Mouse (Mus musculus) kidney, adult 2 months (tissue): ENCODE results near the gene Traf5. TPM values are rescaled to one million over a fixed set of nuclear protein-coding genes. Genes with fewer than 3 reads are reported as not detected.
A peak's percentile ranks its signal among the peaks of the same experiment; 100 is the strongest.

Experiments used
- DNase-seq: peaks from one replicate; pipeline ENCODE4 v3.0.0; 2021
- H3K27ac ChIP-seq: fragments of 200-500 bp; 2 replicates; pipeline ENCODE4 v1.5.1; 2012; ENCODE audit warnings: low read depth, low read length, control low read depth, inconsistent platforms; ENCODE audit not compliant: insufficient read depth
- H3K27me3 ChIP-seq: fragments of 200-500 bp; replicated peaks from 2 replicates; pipeline ENCODE4 v1.6.1; 2012; ENCODE audit warnings: mild to moderate bottlenecking, moderate library complexity, low read length, inconsistent platforms; ENCODE audit not compliant: control insufficient read depth, insufficient read depth
- H3K36me3 ChIP-seq: fragments of 200-500 bp; 2 replicates; pipeline ENCODE4 v1.6.1; 2012; ENCODE audit warnings: mild to moderate bottlenecking, moderate library complexity, low read length, inconsistent platforms; ENCODE audit not compliant: control insufficient read depth, insufficient read depth
- H3K4me1 ChIP-seq: fragments of 200-500 bp; 2 replicates; pipeline ENCODE4 v1.6.1; 2011; ENCODE audit warnings: low read length; ENCODE audit not compliant: control insufficient read depth, insufficient read depth
- H3K4me3 ChIP-seq: fragments of 200-500 bp; 2 replicates; pipeline ENCODE4 v1.5.1; 2011; ENCODE audit warnings: mild to moderate bottlenecking, low read depth, low read length, control low read depth; ENCODE audit not compliant: insufficient read depth
- CTCF ChIP-seq: fragments of 200-500 bp; conservative IDR thresholded peaks from 2 replicates; pipeline ENCODE4 v1.5.1; 2011; ENCODE audit warnings: low read depth, mild to moderate bottlenecking, control low read depth, low read length, moderate library complexity, mixed read lengths; ENCODE audit not compliant: insufficient read depth, insufficient read length
- POLR2A ChIP-seq: fragments of 200-500 bp; IDR thresholded peaks from one replicate; pipeline ENCODE4 v1.6.1; 2011; ENCODE audit warnings: low read depth, low read length, control low read depth
- WGBS: fragments of 180-500 bp; shearing (Covaris S2); methylation state at CpG from one replicate; pipeline ENCODE4 v1.1.7; 2018; 5-methylcytosine and 5-hydroxymethylcytosine counted together
- polyA plus RNA-seq: library from polyadenylated mRNA; depleted of rRNA; stranded (reverse); fragments of >200 nt; gene quantifications from 2 replicates; pipeline ENCODE4 v1.2.3, GENCODE M21; 2012

The Traf5 gene
- polyA plus RNA-seq, 1 experiment, result 13.6 TPM

DNA sequence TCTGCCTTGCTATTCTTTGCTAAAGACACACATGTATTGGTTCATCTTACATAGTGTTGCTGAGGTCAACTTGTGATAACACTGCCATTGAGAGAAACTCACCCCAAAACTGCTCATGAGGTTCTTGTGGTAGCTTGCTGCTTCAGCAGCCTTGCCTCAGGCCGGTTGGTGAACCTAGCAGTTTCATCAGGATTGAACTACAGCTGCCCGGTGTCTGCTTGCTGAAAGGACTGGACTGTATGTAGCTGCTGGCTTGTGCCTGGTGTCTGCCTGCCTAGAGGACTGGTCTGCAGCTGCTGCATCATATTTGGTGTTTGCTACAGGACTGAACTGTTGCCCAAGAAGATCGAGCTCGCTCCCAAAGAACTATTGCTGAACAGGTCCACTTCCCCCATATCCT, 16.3 kb downstream of the Traf5 start:
- DNase-seq, result peak; percentile 42
- 50% methylated on average over 4 of the region's 4 CpGs for WGBS
- no peak overlapping the region for H3K4me3 ChIP-seq
- H3K4me1 ChIP-seq, result peaks cover 34% of the 10 kb centered on the region
- no peaks in the 10 kb centered on the region for H3K27me3 ChIP-seq
- H3K27ac ChIP-seq, result peak overlapping the region; percentile 98
- TF ChIP-seq POLR2A, result no peak
- no peak for TF ChIP-seq CTCF
- no peaks in the 10 kb centered on the region for H3K36me3 ChIP-seq

- WGBS, result 68% methylated on average over 1 of the region's 1 CpGs
- DNase-seq, result peak; percentile 41
- no peaks in the 10 kb centered on the region for H3K27me3 ChIP-seq
- TF ChIP-seq CTCF (no peak), POLR2A (no peak)
- peak overlapping the region; percentile 1; the same call in 1 of the 2 replicates for H3K27ac ChIP-seq
- H3K4me3 ChIP-seq, result no peak overlapping the region
- H3K4me1 ChIP-seq, result peaks cover 46% of the 10 kb centered on the region
- no peaks in the 10 kb centered on the region for H3K36me3 ChIP-seq
Observed at GRCm38 (mm10) chr1:192074824-192075223, 17.5 kb downstream of the Traf5 start.

DNA sequence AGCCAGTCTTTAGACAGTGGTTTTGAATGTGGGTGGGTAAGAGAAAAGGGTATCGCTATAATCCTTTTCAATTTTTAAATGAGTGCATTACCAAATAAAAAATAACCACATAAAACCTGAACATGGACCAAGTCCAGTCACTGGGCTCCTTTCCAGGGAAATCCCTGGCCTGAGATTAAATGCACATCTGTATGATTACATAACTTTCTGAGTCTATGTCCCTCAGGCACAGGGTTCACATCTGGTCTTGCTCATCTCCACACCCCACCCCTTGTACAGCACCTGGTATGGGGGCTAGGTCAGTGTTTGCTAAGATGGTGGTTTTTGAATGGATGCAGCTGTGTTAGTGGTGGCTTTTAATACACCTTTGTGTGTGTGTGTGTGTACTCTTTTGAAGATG, 19.9 kb downstream of the Traf5 start:
- DNase-seq, result peak; percentile 54
- 44% methylated on average over 1 of the region's 1 CpGs for WGBS
- H3K36me3 ChIP-seq, result no peaks in the 10 kb centered on the region

DNA sequence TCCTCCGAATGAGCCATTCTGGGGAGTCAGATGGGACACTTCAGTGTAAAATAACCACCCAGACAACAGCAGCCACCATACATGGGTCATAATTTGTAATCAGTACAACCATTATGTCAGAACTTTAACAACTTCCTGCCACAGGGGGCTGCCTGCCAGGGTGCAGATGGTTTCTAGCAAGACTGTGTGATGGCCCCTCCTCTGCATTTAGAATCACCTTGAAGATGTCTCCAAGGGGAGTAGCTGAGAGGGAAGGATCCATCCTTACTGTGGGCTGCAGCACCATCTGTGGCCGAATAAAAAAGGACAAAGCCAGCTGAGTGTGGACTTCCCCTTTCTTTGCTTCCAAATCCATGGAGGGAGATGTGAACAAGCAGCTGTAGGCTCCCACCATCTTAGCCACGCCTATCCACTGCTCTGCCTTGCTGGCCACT, 21.7 kb downstream of the Traf5 start:
- no peak for DNase-seq
- Histone ChIP-seq H3K4me1 (peaks cover 17% of the 10 kb centered on the region), H3K27me3 (no peaks in the 10 kb centered on the region), H3K36me3 (peaks cover 2% of the 10 kb centered on the region; the same call in 1 of the 2 replicates), H3K27ac (peak overlapping the region; percentile 61; the same call in 1 of the 2 replicates), H3K4me3 (no peak overlapping the region)
- 27% methylated on average over 3 of the region's 3 CpGs for WGBS
- TF ChIP-seq POLR2A, result no peak
- TF ChIP-seq CTCF, result no peak

More for the DNA sequence above, 19.9 kb downstream of the Traf5 start:
- Histone ChIP-seq H3K27ac (no peak overlapping the region), H3K27me3 (no peaks in the 10 kb centered on the region), H3K4me3 (no peak overlapping the region), H3K4me1 (peaks cover 31% of the 10 kb centered on the region)
- no peak for TF ChIP-seq POLR2A
- no peak for TF ChIP-seq CTCF

GRCm38 (mm10) chr1:192069971-192070591, 22.3 kb downstream of the Traf5 start:
- DNase-seq, result peak; percentile 87
- TF ChIP-seq POLR2A, result no peak
- Histone ChIP-seq H3K36me3 (peaks cover 2% of the 10 kb centered on the region; the same call in 1 of the 2 replicates), H3K27me3 (no peaks in the 10 kb centered on the region), H3K4me1 (peaks cover 17% of the 10 kb centered on the region), H3K27ac (peak overlapping the region; percentile 61), H3K4me3 (peak overlapping the region; percentile 0; the same call in 1 of the 2 replicates)
- 11% methylated on average over 13 of the region's 13 CpGs for WGBS

DNA sequence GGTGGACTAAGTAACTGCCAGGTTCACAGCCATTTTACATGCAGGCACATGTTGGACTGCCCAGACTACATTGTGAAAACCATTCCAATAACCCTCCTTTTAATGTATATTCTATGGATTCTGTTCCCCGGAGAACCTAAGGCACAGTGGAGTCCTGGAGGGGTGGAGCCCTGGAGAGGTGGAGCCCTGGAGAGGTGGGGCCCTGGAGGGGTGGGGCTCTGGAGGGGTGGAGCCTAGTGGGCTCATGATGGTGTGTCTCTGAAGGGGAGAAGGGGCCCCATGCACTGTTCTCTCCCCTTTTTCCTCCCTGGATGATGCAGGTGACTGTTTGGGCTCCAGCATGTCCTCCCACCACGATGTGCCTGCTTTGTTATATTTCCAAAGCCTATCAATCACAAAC, 24.2 kb downstream of the Traf5 start:
- no peak for DNase-seq
- H3K4me1 ChIP-seq, result peaks cover 14% of the 10 kb centered on the region
- no peak overlapping the region for H3K4me3 ChIP-seq
- no peaks in the 10 kb centered on the region for H3K27me3 ChIP-seq
- TF ChIP-seq CTCF (no peak), POLR2A (no peak)
- 62% methylated on average over 2 of the region's 2 CpGs for WGBS
- no peak overlapping the region for H3K27ac ChIP-seq
- peaks cover 3% of the 10 kb centered on the region; the same call in 1 of the 2 replicates for H3K36me3 ChIP-seq

GRCm38 (mm10) chr1:192066956-192067355, 25.4 kb downstream of the Traf5 start:
- Histone ChIP-seq H3K27me3 (no peaks in the 10 kb centered on the region), H3K36me3 (peaks cover 3% of the 10 kb centered on the region; the same call in 1 of the 2 replicates), H3K4me3 (no peak overlapping the region), H3K4me1 (peaks cover 14% of the 10 kb centered on the region), H3K27ac (no peak overlapping the region)
- no peak for DNase-seq
- TF ChIP-seq POLR2A (no peak), CTCF (no peak)
- WGBS, result 96% methylated on average over 3 of the region's 3 CpGs
